Mouse (Mus musculus) liver, adult 2 months (tissue): ENCODE results near the gene Brca1.
A peak's percentile ranks its signal among the peaks of the same experiment; 100 is the strongest.

Experiments used
- CTCF ChIP-seq: fragments of 200-500 bp; IDR thresholded peaks from 2 replicates; pipeline ENCODE4 v1.5.1; 2011; ENCODE audit warnings: low read depth, low read length, control low read depth
- POLR2A ChIP-seq: fragments of 200-500 bp; IDR thresholded peaks from 2 replicates; pipeline ENCODE4 v1.6.1; 2011; ENCODE audit warnings: low read length, control low read depth; ENCODE audit not compliant: insufficient read depth; ENCODE audit errors: extremely low read depth

DNA sequence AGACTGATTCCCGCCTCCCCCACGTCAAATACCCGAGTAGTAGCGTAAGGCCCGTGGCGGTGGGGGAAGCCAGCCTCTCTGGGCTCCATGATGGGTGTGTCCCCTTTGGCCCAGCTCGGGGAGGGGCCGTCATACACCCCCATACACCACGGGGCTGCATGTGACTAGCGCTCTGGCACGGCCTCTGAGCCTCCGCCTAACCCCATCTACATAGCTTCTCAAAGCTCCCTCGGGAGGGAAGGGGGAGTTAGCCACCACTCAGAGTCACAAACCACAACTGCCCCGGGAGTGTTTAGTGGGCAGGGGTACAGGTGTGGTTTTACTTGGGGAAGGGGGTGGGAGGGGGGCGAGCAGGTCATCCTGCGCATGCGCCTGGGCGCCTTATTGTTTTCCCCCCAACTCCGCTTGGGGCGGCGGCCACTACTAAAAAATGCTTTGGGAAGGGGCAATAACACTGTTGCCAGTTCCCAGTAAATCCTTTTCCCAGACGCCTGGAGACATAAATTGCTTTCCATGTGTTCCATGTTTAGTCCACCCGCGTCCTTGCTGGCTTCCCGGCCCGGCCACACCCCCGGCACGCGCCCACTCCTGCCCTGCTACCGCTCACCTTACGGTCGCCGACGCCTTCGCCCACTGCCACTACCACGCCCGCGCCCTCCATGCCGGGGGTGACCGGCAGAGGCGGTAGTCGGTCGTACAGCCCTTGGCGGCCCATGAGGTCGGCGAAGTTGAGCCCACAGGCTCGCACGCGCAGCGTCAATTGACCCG lies 86.5 kb downstream of the Brca1 start:
- TF ChIP-seq CTCF = 0 out of 2 replicates have a peak, but pooled peaks have one; percentile 3
- no peak for TF ChIP-seq POLR2A
